Mouse (Mus musculus) intestine, embryonic 14.5 days (tissue): ENCODE measurements around the gene Ripply2. TPM values are rescaled to one million over a fixed set of nuclear protein-coding genes. Genes with fewer than 3 reads are reported as not detected.

Experiments
- ATAC-seq: fragments of 200-750 bp; cut with Nextera tagmentation; replicated peaks from 2 replicates; pipeline ENCODE4 v1.8.0; 2017; ENCODE audit warnings: low read depth, moderate number of reproducible peaks, moderate TSS enrichment, moderate library complexity; ENCODE audit not compliant: low FRiP score, low TSS enrichment
- DNase-seq: peaks from one replicate; pipeline ENCODE4 v3.0.0-alpha.2; 2018; ENCODE audit warnings: low spot score
- H3K27ac ChIP-seq: fragments of 300-500 bp; sonication (generic); 2 replicates; pipeline ENCODE4 v1.5.1; 2014; ENCODE audit warnings: low read depth, mild to moderate bottlenecking, control low read depth
- H3K27me3 ChIP-seq: fragments of 300-500 bp; sonication (generic); replicated peaks from 2 replicates; pipeline ENCODE4 v1.6.1; 2014; ENCODE audit warnings: low read length, control low read depth; ENCODE audit not compliant: control insufficient read depth, insufficient read depth
- H3K36me3 ChIP-seq: fragments of 300-500 bp; sonication (generic); 2 replicates; pipeline ENCODE4 v1.6.1; 2014; ENCODE audit warnings: low read length, control low read depth; ENCODE audit not compliant: control insufficient read depth, insufficient read depth
- H3K4me1 ChIP-seq: fragments of 300-500 bp; sonication (generic); replicated peaks from 2 replicates; pipeline ENCODE4 v1.6.1; 2014; ENCODE audit warnings: low read length, control low read depth, mixed read lengths; ENCODE audit not compliant: control insufficient read depth, insufficient read depth
- H3K4me2 ChIP-seq: fragments of 300-500 bp; sonication (generic); 2 replicates; pipeline ENCODE4 v1.6.1; 2014; ENCODE audit warnings: low read length
- H3K4me3 ChIP-seq: fragments of 300-500 bp; sonication (generic); 2 replicates; pipeline ENCODE4 v1.5.1; 2014; ENCODE audit warnings: low read depth, low read length, control low read depth, mixed read lengths
- H3K9ac ChIP-seq: fragments of 300-500 bp; sonication (generic); 2 replicates; pipeline ENCODE4 v1.6.1; 2014; ENCODE audit warnings: mild to moderate bottlenecking, low read length
- H3K9me3 ChIP-seq: fragments of 300-500 bp; sonication (generic); 2 replicates; pipeline ENCODE4 v1.6.1; 2016; ENCODE audit warnings: low read length, control low read depth; ENCODE audit not compliant: control insufficient read depth
- whole genome bisulfite sequencing: fragments of 180-500 bp; shearing (Covaris S2); extraction: QIAGEN DNeasy Blood & Tissue Kit; methylation state at CpG from one replicate; pipeline ENCODE4 v1.1.7; 2014; 5-methylcytosine and 5-hydroxymethylcytosine counted together
- polyA plus RNA-seq: library from polyadenylated mRNA; unstranded; fragments of >200 nt; fragmentation: Nextera tagmentation; extraction: Ambion mirVana; gene quantifications from 2 replicates; pipeline ENCODE4 v1.2.1, GENCODE M21; 2014

Ripply2 gene
- polyA plus RNA-seq, 1 experiment from 2014 or later: 0.35 TPM

- H3K4me3 ChIP-seq: no peak overlapping the region
- no peak for DNase-seq
- H3K27me3 ChIP-seq: peaks cover 13% of the 10 kb centered on the region; the same call in 1 of the 2 replicates
- H3K27ac ChIP-seq: no peak overlapping the region
- H3K4me2 ChIP-seq: no peak overlapping the region
- no peaks in the 10 kb centered on the region for H3K36me3 ChIP-seq
- WGBS: 46% methylated on average over 6 of the region's 6 CpGs
- no peak for ATAC-seq
- no peaks in the 10 kb centered on the region for H3K9me3 ChIP-seq
- H3K9ac ChIP-seq: no peak overlapping the region
- no peaks in the 10 kb centered on the region for H3K4me1 ChIP-seq
Observed at GRCm38 (mm10) chr9:87008507-87008906, 6.8 kb upstream of the Ripply2 start.

DNA sequence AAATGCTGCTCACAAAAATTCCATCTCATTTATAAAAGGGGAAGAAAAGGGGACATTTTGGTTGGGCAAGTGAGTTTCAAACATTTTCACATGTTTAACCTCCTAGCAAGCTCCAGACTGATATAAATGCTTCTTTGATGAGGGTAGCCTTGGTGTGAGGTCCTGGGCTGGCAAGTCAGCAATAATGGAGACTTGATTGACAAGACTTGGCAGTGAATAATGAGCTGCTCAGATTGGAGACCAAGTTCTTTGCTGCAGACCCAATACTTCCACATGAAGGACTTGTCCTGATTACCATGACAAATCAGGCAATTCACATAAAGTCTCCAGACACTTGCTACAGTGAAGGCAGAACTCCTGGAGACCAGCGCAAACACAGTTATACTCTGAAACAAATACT lies 6.4 kb upstream of the Ripply2 start:
- 93% methylated on average over 1 of the region's 1 CpGs for WGBS
- peaks cover 17% of the 10 kb centered on the region; the same call in 1 of the 2 replicates for H3K27me3 ChIP-seq
- ATAC-seq: no peak
- no peaks in the 10 kb centered on the region for H3K4me1 ChIP-seq
- no peak overlapping the region for H3K4me2 ChIP-seq
- H3K36me3 ChIP-seq: no peaks in the 10 kb centered on the region
- H3K27ac ChIP-seq: no peak overlapping the region
- no peak overlapping the region for H3K4me3 ChIP-seq
- H3K9ac ChIP-seq: no peak overlapping the region
- DNase-seq: no peak
- no peaks in the 10 kb centered on the region for H3K9me3 ChIP-seq

DNA sequence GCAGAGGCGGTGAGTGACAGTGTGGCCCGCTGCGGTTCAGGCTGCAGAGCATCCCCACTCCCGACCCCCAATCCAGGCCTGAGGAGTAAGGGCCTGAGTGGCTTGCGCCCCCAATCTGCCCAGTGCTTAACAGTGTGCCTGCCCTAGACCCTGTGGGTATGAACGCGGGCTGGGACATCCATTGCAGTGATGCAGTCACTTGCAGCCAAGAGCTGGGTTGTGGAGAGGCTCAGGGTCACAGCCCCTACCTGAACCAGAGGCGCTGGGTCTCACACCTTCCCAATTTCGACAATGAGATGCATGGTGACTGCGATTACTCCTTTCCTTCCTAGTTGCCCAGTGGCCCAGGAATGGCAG lies 579 bp downstream of the Ripply2 start:
- no peak overlapping the region for H3K9ac ChIP-seq
- H3K4me3 ChIP-seq: peak overlapping the region; percentile 42
- no peaks in the 10 kb centered on the region for H3K9me3 ChIP-seq
- H3K4me1 ChIP-seq: no peaks in the 10 kb centered on the region
- no peak for DNase-seq
- peaks cover 52% of the 10 kb centered on the region for H3K27me3 ChIP-seq
- no peak; the same call in 1 of the 2 replicates for ATAC-seq
- no peaks in the 10 kb centered on the region for H3K36me3 ChIP-seq
- 6% methylated on average over 10 of the region's 10 CpGs for WGBS
- no peak overlapping the region for H3K27ac ChIP-seq
- peak overlapping the region; percentile 86 for H3K4me2 ChIP-seq

GRCm38 (mm10) chr9:87021778-87022523 lies 6.6 kb downstream of the Ripply2 start, which contains the start of gene Cyb5r4:
Gene Cyb5r4, plus strand, starts transcription at chr9:87022014.
- H3K4me2 ChIP-seq: peak within 1 kb of the TSS; percentile 50
- ATAC-seq: peak; percentile 99
- peak within 1 kb of the TSS; percentile 75 for H3K4me3 ChIP-seq
- peak within 1 kb of the TSS; percentile 75 for H3K9ac ChIP-seq
- H3K36me3 ChIP-seq: no peaks in the 10 kb centered on the region
- peak within 1 kb of the TSS; percentile 69; the same call in 1 of the 2 replicates for H3K27ac ChIP-seq
- H3K4me1 ChIP-seq: peaks cover 7% of the 10 kb centered on the region; the same call in 1 of the 2 replicates
- peak; percentile 98 for DNase-seq
- no peaks in the 10 kb centered on the region for H3K9me3 ChIP-seq
- under 1% methylated on average over 48 of the region's 52 CpGs for WGBS
- peaks cover 4% of the 10 kb centered on the region; the same call in 1 of the 2 replicates for H3K27me3 ChIP-seq

DNA sequence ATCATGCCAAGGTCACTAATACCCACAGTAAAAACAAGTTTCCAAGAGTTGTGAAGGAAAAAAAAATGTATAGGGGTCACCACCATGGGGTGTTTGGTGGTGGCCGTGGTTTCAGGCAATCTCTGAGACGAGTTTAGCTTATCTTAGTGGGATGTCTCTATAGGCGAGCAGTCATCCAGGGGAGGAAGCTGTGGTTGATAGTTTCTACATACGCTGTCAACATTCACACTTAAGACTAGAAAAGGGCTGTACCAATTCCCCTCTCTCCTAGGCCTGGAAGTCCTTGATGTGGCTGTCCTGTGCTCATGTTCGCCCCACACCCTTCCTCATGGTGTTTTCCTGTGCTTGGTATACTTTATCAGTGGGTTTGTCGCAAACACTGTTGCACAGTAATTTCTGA lies 10.4 kb downstream of the Ripply2 start:
- Histone ChIP-seq H3K9ac (no peak overlapping the region), H3K27me3 (no peaks in the 10 kb centered on the region), H3K4me3 (no peak overlapping the region), H3K36me3 (no peaks in the 10 kb centered on the region), H3K9me3 (no peaks in the 10 kb centered on the region), H3K27ac (no peak overlapping the region), H3K4me1 (peaks cover 7% of the 10 kb centered on the region; the same call in 1 of the 2 replicates), H3K4me2 (no peak overlapping the region)
- WGBS: 77% methylated on average over 6 of the region's 6 CpGs
- ATAC-seq (no peak), DNase-seq (no peak)

GRCm38 (mm10) chr9:87027423-87028084 lies 12.2 kb downstream of the Ripply2 start:
- 0 out of 2 replicates have a peak, but pooled peaks have one; percentile 60 for ATAC-seq
- H3K9me3 ChIP-seq: no peaks in the 10 kb centered on the region
- no peaks in the 10 kb centered on the region for H3K27me3 ChIP-seq
- WGBS: 44% methylated on average over 8 of the region's 8 CpGs
- no peak overlapping the region for H3K4me3 ChIP-seq
- H3K4me2 ChIP-seq: no peak overlapping the region
- H3K27ac ChIP-seq: no peak overlapping the region
- peak; percentile 79 for DNase-seq
- H3K9ac ChIP-seq: no peak overlapping the region
- peaks cover 5% of the 10 kb centered on the region; the same call in 1 of the 2 replicates for H3K4me1 ChIP-seq
- H3K36me3 ChIP-seq: no peaks in the 10 kb centered on the region

GRCm38 (mm10) chr9:87032196-87032595 lies 16.9 kb downstream of the Ripply2 start:
- Histone ChIP-seq H3K36me3 (no peaks in the 10 kb centered on the region), H3K4me1 (no peaks in the 10 kb centered on the region), H3K27ac (no peak overlapping the region), H3K9ac (no peak overlapping the region), H3K9me3 (no peaks in the 10 kb centered on the region), H3K4me2 (no peak overlapping the region), H3K4me3 (no peak overlapping the region), H3K27me3 (no peaks in the 10 kb centered on the region)
- DNase-seq (no peak), ATAC-seq (no peak)
- 81% methylated on average over 4 of the region's 4 CpGs for WGBS

GRCm38 (mm10) chr9:87034831-87035580 lies 19.7 kb downstream of the Ripply2 start:
- Histone ChIP-seq H3K27me3 (no peaks in the 10 kb centered on the region), H3K9ac (no peak overlapping the region), H3K9me3 (no peaks in the 10 kb centered on the region), H3K27ac (no peak overlapping the region), H3K4me3 (no peak overlapping the region), H3K36me3 (no peaks in the 10 kb centered on the region), H3K4me1 (no peaks in the 10 kb centered on the region), H3K4me2 (no peak overlapping the region)
- WGBS: 48% methylated on average over 2 of the region's 2 CpGs
- no peak for DNase-seq
- no peak for ATAC-seq
